Mouse (Mus musculus): ENCODE results near the gene Ftsj1. TPM values are rescaled to one million over a fixed set of nuclear protein-coding genes. Genes with fewer than 3 reads are reported as not detected.

Ftsj1 gene
- polyA plus RNA-seq, 1 experiment from 2014 or later: 48.9 TPM

GRCm38 (mm10) chrX:8192126-8192639, 60.0 kb downstream of the Ftsj1 start:
- Histone ChIP-seq H3K4me3 (ENCODE audit: low read length) (peak overlapping the region; percentile 62), H3K9me3 (ENCODE audit: control insufficient read depth, low read length) (no peaks in the 10 kb centered on the region), H3K9ac (ENCODE audit: low read length) (peak overlapping the region; percentile 76), H3K36me3 (ENCODE audit: control insufficient read depth, insufficient read depth, low read length) (no peaks in the 10 kb centered on the region), H3K4me1 (replicated peaks; ENCODE audit: control insufficient read depth, insufficient read depth, low read length) (0 out of 2 replicates have a peak, but pooled peaks cover 5% of the 10 kb centered on the region), H3K27me3 (ENCODE audit: control insufficient read depth, insufficient read depth, low read depth, low read length) (no peaks in the 10 kb centered on the region), H3K4me2 (ENCODE audit: low read depth, low read length) (peak overlapping the region; percentile 66), H3K27ac (ENCODE audit: low read length) (0 out of 2 replicates have a peak overlapping the region, but pooled peaks have one; percentile 27)
- peak; percentile 73 for ATAC-seq (ENCODE audit: low read depth)
- 10% methylated on average over 13 of the region's 13 CpGs for WGBS

Other genes with a start within 250 kb of the Ftsj1 start
- not detected in 2 replicates for gene Glod5, start 233.9 kb downstream of the Ftsj1 start, polyA plus RNA-seq (2015; fragmentation: Nextera tagmentation; extraction: Ambion mirVana)
- gene Suv39h1, start 177.6 kb downstream of the Ftsj1 start, polyA plus RNA-seq (2015; fragmentation: Nextera tagmentation; extraction: Ambion mirVana): 56.0 and 63.6 TPM in 2 replicates
- 0.70 and 0.79 TPM in 2 replicates for gene Was, start 161.9 kb downstream of the Ftsj1 start, polyA plus RNA-seq (2015; fragmentation: Nextera tagmentation; extraction: Ambion mirVana)
- gene Wdr13, start 119.5 kb downstream of the Ftsj1 start, polyA plus RNA-seq (2015; fragmentation: Nextera tagmentation; extraction: Ambion mirVana): 25.4 and 26.0 TPM in 2 replicates
- gene Rbm3, start 106.5 kb downstream of the Ftsj1 start, polyA plus RNA-seq (2015; fragmentation: Nextera tagmentation; extraction: Ambion mirVana): 464 and 486 TPM in 2 replicates
- 13.0 and 14.2 TPM in 2 replicates for gene Tbc1d25, start 76.2 kb downstream of the Ftsj1 start, polyA plus RNA-seq (2015; fragmentation: Nextera tagmentation; extraction: Ambion mirVana)
- 40.8 and 41.9 TPM in 2 replicates for gene Ebp, start 58.9 kb downstream of the Ftsj1 start, polyA plus RNA-seq (2015; fragmentation: Nextera tagmentation; extraction: Ambion mirVana)
- gene Porcn, start 45.9 kb downstream of the Ftsj1 start, polyA plus RNA-seq (2015; fragmentation: Nextera tagmentation; extraction: Ambion mirVana): 12.9 and 14.4 TPM in 2 replicates
- gene Slc38a5, start 18.7 kb upstream of the Ftsj1 start, polyA plus RNA-seq (2015; fragmentation: Nextera tagmentation; extraction: Ambion mirVana): 101 and 104 TPM in 2 replicates
- not detected in 2 replicates for gene Ssxb10, start 75.0 kb upstream of the Ftsj1 start, polyA plus RNA-seq (2015; fragmentation: Nextera tagmentation; extraction: Ambion mirVana)
- gene Ssxb9, start 114.6 kb upstream of the Ftsj1 start, polyA plus RNA-seq (2015; fragmentation: Nextera tagmentation; extraction: Ambion mirVana): not detected in 2 replicates
- gene Ssxb1, start 160.9 kb upstream of the Ftsj1 start, polyA plus RNA-seq (2015; fragmentation: Nextera tagmentation; extraction: Ambion mirVana): not detected in 2 replicates
- not detected in 2 replicates for gene Ssxb2, start 209.3 kb upstream of the Ftsj1 start, polyA plus RNA-seq (2015; fragmentation: Nextera tagmentation; extraction: Ambion mirVana)

Measured in lung, embryonic 16.5 days (tissue).